Mouse (Mus musculus): ENCODE data around the gene Slc12a5. TPM values are rescaled to one million over a fixed set of nuclear protein-coding genes. Genes with fewer than 3 reads are reported as not detected.

Gene Slc12a5
- polyA plus RNA-seq, 1 experiment from 2014 or later = 0.63 TPM

DNA sequence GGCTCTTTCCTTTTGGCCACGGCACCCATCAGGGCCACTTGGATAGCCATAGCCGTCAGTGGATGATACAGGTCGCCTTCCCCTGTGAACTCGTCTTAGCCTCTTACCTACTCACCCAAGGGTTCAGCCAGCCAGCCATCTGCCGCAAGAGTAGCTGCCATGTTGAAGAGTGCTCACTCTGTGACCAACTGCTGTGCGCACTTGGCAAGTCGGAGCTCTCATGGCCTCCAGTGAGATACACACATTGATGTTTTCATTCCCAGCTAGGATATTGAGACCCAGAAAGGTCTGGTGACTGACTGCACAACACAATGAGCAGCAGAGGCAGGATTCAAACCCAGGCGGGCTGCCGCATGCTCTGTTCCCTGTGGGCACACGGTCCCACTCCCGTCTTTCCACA, 33.6 kb downstream of the Slc12a5 start:
- Histone ChIP-seq H3K27me3 (replicated peaks) (peaks cover 70% of the 10 kb centered on the region), H3K9ac (no peak overlapping the region), H3K27ac (no peak overlapping the region), H3K4me2 (no peak overlapping the region), H3K4me3 (no peak overlapping the region), H3K4me1 (peaks cover 18% of the 10 kb centered on the region), H3K36me3 (peaks cover 4% of the 10 kb centered on the region), H3K9me3 (replicated peaks) (no peaks in the 10 kb centered on the region)
- WGBS (ENCODE audit: insufficient replicate concordance) = 77% methylated on average over 11 of the region's 11 CpGs
- no peak for ATAC-seq

GRCm38 (mm10) chr2:164994659-164995428, 34.2 kb downstream of the Slc12a5 start:
- H3K4me1 ChIP-seq = peaks cover 18% of the 10 kb centered on the region
- H3K9ac ChIP-seq = no peak overlapping the region
- peaks cover 11% of the 10 kb centered on the region for H3K36me3 ChIP-seq
- WGBS (ENCODE audit: insufficient replicate concordance) = 47% methylated on average over 21 of the region's 21 CpGs
- no peak overlapping the region for H3K27ac ChIP-seq
- H3K4me2 ChIP-seq = no peak overlapping the region
- no peak for ATAC-seq
- no peak overlapping the region for H3K4me3 ChIP-seq
- peaks cover 76% of the 10 kb centered on the region for H3K27me3 ChIP-seq (replicated peaks)
- H3K9me3 ChIP-seq (replicated peaks) = no peaks in the 10 kb centered on the region

DNA sequence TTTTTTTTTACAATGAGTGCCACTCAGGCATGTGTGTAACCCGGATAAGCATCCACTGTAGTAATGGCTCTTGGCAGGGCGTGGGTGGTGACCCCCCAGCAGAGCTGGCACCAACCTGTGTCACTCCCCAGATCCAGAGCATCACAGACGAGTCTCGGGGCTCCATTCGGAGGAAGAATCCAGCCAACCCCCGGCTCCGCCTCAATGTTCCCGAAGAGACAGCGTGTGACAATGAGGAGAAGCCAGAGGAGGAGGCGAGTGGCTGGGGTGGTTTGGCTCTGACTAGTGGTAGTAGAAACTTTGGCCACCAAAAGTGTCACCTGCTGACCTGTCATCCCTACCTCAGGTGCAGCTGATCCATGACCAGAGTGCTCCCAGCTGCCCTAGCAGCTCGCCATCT, 35.4 kb downstream of the Slc12a5 start:
- Histone ChIP-seq H3K9me3 (replicated peaks) (no peaks in the 10 kb centered on the region), H3K27me3 (replicated peaks) (peaks cover 76% of the 10 kb centered on the region), H3K4me3 (no peak overlapping the region), H3K9ac (no peak overlapping the region), H3K4me1 (peaks cover 18% of the 10 kb centered on the region), H3K4me2 (no peak overlapping the region), H3K27ac (no peak overlapping the region), H3K36me3 (peaks cover 23% of the 10 kb centered on the region)
- ATAC-seq = no peak
- WGBS (ENCODE audit: insufficient replicate concordance) = 67% methylated on average over 11 of the region's 11 CpGs

DNA sequence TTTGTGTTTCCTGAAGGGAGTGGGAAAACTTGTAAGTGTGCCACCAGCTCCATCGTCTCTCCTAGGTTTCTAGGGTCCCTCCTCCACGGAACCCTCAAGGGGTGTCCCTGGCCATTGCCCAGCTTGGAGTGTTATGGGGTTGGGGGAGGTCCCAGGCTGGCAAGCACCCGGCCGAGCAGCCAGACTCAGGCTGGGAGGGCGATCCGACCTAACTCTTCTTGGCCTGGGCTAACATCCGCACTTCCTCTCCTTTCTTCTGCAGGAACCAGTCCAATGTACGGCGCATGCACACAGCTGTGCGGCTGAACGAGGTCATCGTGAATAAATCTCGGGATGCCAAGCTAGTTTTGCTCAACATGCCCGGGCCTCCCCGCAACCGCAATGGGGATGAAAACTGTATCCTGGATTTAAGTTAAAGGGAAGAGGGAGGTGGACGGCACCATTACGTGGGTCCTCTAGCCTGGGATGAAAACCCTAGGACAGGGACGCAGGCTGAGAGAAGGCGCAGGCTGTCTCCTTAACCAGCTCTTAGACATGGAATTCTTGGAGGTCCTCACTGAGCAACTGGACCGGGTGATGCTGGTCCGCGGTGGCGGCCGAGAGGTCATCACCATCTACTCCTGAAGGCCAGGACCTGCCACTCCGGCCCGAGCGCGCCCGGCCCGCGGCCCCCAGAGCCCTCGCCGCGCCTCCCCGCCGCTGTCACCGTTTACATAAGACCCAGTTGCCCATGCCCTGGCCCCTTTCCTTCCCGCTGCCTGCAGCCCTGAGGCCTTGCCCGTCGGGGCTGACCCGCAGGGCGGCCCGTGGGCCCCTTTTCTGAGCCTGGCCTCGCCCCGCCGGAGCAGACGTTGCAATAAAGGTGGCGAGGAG, 36.5 kb downstream of the Slc12a5 start:
- no peak overlapping the region for H3K27ac ChIP-seq
- H3K36me3 ChIP-seq = peaks cover 34% of the 10 kb centered on the region
- ATAC-seq = no peak
- no peak overlapping the region for H3K9ac ChIP-seq
- H3K4me3 ChIP-seq = peak overlapping the region; percentile 32
- peaks cover 18% of the 10 kb centered on the region for H3K4me1 ChIP-seq
- H3K9me3 ChIP-seq (replicated peaks) = no peaks in the 10 kb centered on the region
- H3K4me2 ChIP-seq = peak overlapping the region; percentile 59
- 12% methylated on average over 49 of the region's 49 CpGs for WGBS (ENCODE audit: insufficient replicate concordance)
- H3K27me3 ChIP-seq (replicated peaks) = peaks cover 65% of the 10 kb centered on the region

- 3% methylated on average over 52 of the region's 52 CpGs for WGBS (ENCODE audit: insufficient replicate concordance)
- Histone ChIP-seq H3K4me2 (peak overlapping the region; percentile 59), H3K9me3 (replicated peaks) (no peaks in the 10 kb centered on the region), H3K4me1 (peaks cover 18% of the 10 kb centered on the region), H3K9ac (no peak overlapping the region), H3K27ac (no peak overlapping the region), H3K27me3 (replicated peaks) (peaks cover 64% of the 10 kb centered on the region), H3K4me3 (peak overlapping the region; percentile 32), H3K36me3 (peaks cover 42% of the 10 kb centered on the region)
- no peak for ATAC-seq
These were observed 37.3 kb downstream of the Slc12a5 start for GRCm38 (mm10) chr2:164997721-164998428.

DNA sequence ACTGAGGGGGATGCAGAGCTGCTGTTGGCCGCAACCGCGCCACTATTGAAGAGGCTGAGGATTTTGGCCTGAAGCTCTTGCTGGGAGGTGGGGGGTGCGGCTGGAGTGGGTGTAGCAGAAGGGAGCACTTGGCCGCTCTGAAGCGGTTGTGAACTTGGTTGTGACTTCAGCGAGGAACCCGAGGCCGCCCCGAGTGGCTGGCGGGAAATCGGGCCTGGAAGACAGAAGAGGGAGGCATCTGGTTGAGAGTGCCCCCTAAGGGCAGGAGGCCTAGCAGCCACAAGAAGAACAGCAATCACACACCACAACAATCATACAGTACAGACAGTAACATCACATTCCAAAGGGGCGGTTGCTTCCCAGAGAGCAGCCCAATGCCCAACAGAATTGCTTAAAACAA, 41.4 kb downstream of the Slc12a5 start:
- Histone ChIP-seq H3K27me3 (replicated peaks) (peaks cover 28% of the 10 kb centered on the region), H3K4me2 (no peak overlapping the region), H3K9ac (no peak overlapping the region), H3K4me3 (no peak overlapping the region), H3K36me3 (peaks cover 82% of the 10 kb centered on the region), H3K27ac (no peak overlapping the region), H3K4me1 (peaks cover 18% of the 10 kb centered on the region), H3K9me3 (replicated peaks) (no peaks in the 10 kb centered on the region)
- no peak for ATAC-seq
- WGBS (ENCODE audit: insufficient replicate concordance) = 84% methylated on average over 13 of the region's 13 CpGs

GRCm38 (mm10) chr2:165003108-165003507, 42.5 kb downstream of the Slc12a5 start:
- peaks cover 16% of the 10 kb centered on the region for H3K27me3 ChIP-seq (replicated peaks)
- no peak overlapping the region for H3K9ac ChIP-seq
- H3K4me1 ChIP-seq = peaks cover 6% of the 10 kb centered on the region
- no peak overlapping the region for H3K4me3 ChIP-seq
- ATAC-seq = no peak
- 95% methylated on average over 3 of the region's 3 CpGs for WGBS (ENCODE audit: insufficient replicate concordance)
- H3K9me3 ChIP-seq (replicated peaks) = no peaks in the 10 kb centered on the region
- H3K36me3 ChIP-seq = peaks cover 94% of the 10 kb centered on the region
- no peak overlapping the region for H3K27ac ChIP-seq
- H3K4me2 ChIP-seq = no peak overlapping the region

DNA sequence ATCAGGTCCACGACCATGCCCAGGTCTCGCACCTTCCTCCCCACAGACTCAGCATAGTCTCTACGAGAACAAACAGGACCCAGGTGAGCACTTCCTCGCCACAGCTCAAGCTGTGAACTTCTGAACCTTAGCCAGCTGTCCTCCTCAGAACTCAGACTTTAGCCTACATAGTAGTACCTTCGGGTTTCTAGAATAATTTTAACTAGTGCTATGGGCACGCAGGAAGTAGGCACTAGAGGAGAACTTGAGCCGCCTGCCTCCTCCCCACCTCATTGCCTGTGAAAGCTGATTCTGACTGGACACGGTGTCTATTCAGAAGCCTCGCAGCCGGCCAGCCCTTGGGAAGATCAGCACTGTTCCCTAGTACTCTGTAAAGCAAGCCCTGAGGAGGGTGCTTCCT, 43.6 kb downstream of the Slc12a5 start:
- Histone ChIP-seq H3K4me3 (no peak overlapping the region), H3K27me3 (replicated peaks) (peaks cover 5% of the 10 kb centered on the region; the same call in 1 of the 2 replicates), H3K4me2 (no peak overlapping the region), H3K36me3 (peaks cover 100% of the 10 kb centered on the region), H3K9ac (no peak overlapping the region), H3K27ac (no peak overlapping the region), H3K9me3 (replicated peaks) (no peaks in the 10 kb centered on the region), H3K4me1 (no peaks in the 10 kb centered on the region)
- 83% methylated on average over 10 of the region's 10 CpGs for WGBS (ENCODE audit: insufficient replicate concordance)
- no peak for ATAC-seq

DNA sequence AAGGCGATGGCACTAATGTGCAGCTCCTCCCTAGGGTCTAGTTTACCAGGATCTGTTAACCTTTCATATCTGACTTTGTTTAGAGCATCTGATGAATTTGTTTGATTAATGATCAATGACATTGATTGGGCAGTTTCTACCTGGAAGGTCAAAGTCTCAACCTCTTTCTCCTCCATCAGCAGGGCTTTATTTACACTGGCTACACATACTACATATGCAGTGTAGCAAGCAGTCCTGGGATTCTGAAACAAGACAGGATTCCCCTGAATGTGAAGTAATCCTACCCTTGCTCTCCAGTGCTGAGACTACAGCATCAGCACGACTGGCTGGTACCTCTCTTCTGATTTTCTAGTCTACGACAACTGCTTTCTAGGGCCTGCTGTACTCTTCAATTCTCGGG, 46.2 kb downstream of the Slc12a5 start:
- 74% methylated on average over 4 of the region's 4 CpGs for WGBS (ENCODE audit: insufficient replicate concordance)
- H3K4me1 ChIP-seq = 0 out of 2 replicates have a peak, but pooled peaks cover 5% of the 10 kb centered on the region
- H3K9ac ChIP-seq = no peak overlapping the region
- H3K27ac ChIP-seq = no peak overlapping the region
- no peaks in the 10 kb centered on the region for H3K27me3 ChIP-seq (replicated peaks)
- no peak overlapping the region for H3K4me3 ChIP-seq
- H3K9me3 ChIP-seq (replicated peaks) = no peaks in the 10 kb centered on the region
- no peak overlapping the region for H3K4me2 ChIP-seq
- peaks cover 100% of the 10 kb centered on the region for H3K36me3 ChIP-seq
- ATAC-seq = no peak

DNA sequence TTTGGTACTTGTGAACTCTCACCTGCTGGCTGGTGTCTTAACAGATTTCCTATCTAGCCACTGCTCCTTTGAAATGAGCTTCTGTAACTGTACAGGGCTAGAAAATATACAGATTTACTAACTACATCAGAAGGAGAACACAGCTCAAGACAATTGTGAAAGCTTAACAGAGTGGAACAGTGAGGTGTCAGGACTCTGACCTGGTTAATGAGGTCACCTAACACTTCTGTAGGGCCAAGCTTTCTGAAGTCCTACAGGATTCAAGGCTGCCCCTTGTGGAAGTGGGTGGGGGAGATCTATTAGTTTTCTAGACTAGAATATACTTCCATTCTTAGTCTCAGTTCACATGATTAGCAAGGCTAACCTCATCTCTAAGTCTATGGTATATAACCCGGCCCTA, 47.4 kb downstream of the Slc12a5 start:
- Histone ChIP-seq H3K27me3 (replicated peaks) (no peaks in the 10 kb centered on the region), H3K9ac (no peak overlapping the region), H3K9me3 (replicated peaks) (no peaks in the 10 kb centered on the region), H3K4me2 (no peak overlapping the region), H3K27ac (no peak overlapping the region), H3K4me3 (no peak overlapping the region), H3K4me1 (0 out of 2 replicates have a peak, but pooled peaks cover 5% of the 10 kb centered on the region), H3K36me3 (peaks cover 100% of the 10 kb centered on the region)
- 83% methylated on average over 1 of the region's 1 CpGs for WGBS (ENCODE audit: insufficient replicate concordance)
- no peak for ATAC-seq

DNA sequence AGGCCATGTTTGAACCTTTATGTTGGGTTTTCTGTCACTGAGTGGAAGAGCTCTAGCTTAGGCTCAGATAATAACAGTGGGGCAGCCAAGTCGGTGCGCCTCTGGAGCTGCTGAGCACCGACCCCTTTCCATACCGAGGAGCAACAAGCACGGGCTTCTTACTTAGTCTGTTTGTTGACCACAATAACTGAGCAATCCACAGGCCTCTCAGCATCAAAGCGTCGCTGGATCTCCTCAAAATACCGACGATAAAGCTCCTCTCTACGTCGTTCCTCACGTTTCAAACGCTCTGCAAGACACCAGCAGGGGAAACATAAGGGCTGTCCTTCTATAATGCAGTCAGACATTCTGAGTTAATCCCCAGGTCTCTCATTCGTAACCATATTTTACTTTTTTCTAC, 48.6 kb downstream of the Slc12a5 start:
- Histone ChIP-seq H3K27ac (no peak overlapping the region), H3K4me3 (no peak overlapping the region), H3K4me2 (no peak overlapping the region), H3K27me3 (replicated peaks) (no peaks in the 10 kb centered on the region), H3K4me1 (0 out of 2 replicates have a peak, but pooled peaks cover 5% of the 10 kb centered on the region), H3K9ac (no peak overlapping the region), H3K36me3 (peaks cover 92% of the 10 kb centered on the region), H3K9me3 (replicated peaks) (no peaks in the 10 kb centered on the region)
- WGBS (ENCODE audit: insufficient replicate concordance) = 90% methylated on average over 14 of the region's 14 CpGs
- ATAC-seq = no peak

Data from liver, embryonic 12.5 days (tissue).